Mouse (Mus musculus): ENCODE results near the gene Sap25. TPM values are rescaled to one million over a fixed set of nuclear protein-coding genes. Genes with fewer than 3 reads are reported as not detected.
A peak's percentile ranks its signal among the peaks of the same experiment; 100 is the strongest.
"Not testable (repeated sequence)": the region's sequence is repeated elsewhere in the genome, so short reads cannot be mapped to it uniquely, and the experiment has no call there.

The Sap25 gene
- polyA plus RNA-seq, 1 experiment, result 155 TPM

GRCm38 (mm10) chr5:137610548-137611244 lies 30.4 kb upstream of the Sap25 start:
- H3K27me3 ChIP-seq (ENCODE audit: control insufficient read depth, insufficient read depth, low read length), result no peaks in the 10 kb centered on the region
- H3K4me3 ChIP-seq (ENCODE audit: low read depth, low read length), result peak overlapping the region; percentile 47
- TF ChIP-seq POLR2A (IDR thresholded peaks at IDR 0.05; ENCODE audit: low read depth, low read length) (no peak), CTCF (IDR thresholded peaks at IDR 0.05; ENCODE audit: extremely low read depth, insufficient read length, insufficient replicate concordance, low read depth, low read length) (no peak)
- peaks cover 6% of the 10 kb centered on the region; the same call in 1 of the 2 replicates for H3K36me3 ChIP-seq (ENCODE audit: control insufficient read depth, insufficient read depth, low read length)
- 45% methylated on average over 12 of the region's 12 CpGs for WGBS
- H3K27ac ChIP-seq (ENCODE audit: insufficient read depth, low read depth, low read length), result peak overlapping the region; percentile 27
- peaks cover 16% of the 10 kb centered on the region for H3K4me1 ChIP-seq (ENCODE audit: control insufficient read depth, insufficient read depth, insufficient read length, low read length)

GRCm38 (mm10) chr5:137611245-137611602 lies 29.9 kb upstream of the Sap25 start:
- WGBS, result 50% methylated on average over 6 of the region's 6 CpGs
- TF ChIP-seq CTCF (IDR thresholded peaks at IDR 0.05; ENCODE audit: extremely low read depth, insufficient read length, insufficient replicate concordance, low read depth, low read length) (no peak), POLR2A (IDR thresholded peaks at IDR 0.05; ENCODE audit: low read depth, low read length) (no peak)
- peak overlapping the region; percentile 27; the same call in 1 of the 2 replicates for H3K27ac ChIP-seq (ENCODE audit: insufficient read depth, low read depth, low read length)
- peak overlapping the region; percentile 47 for H3K4me3 ChIP-seq (ENCODE audit: low read depth, low read length)
- peaks cover 6% of the 10 kb centered on the region; the same call in 1 of the 2 replicates for H3K36me3 ChIP-seq (ENCODE audit: control insufficient read depth, insufficient read depth, low read length)
- H3K4me1 ChIP-seq (ENCODE audit: control insufficient read depth, insufficient read depth, insufficient read length, low read length), result peaks cover 16% of the 10 kb centered on the region
- no peaks in the 10 kb centered on the region for H3K27me3 ChIP-seq (ENCODE audit: control insufficient read depth, insufficient read depth, low read length)

- 85% methylated on average over 5 of the region's 5 CpGs for WGBS
Measured at GRCm38 (mm10) chr5:137613076-137613475, 28.1 kb upstream of the Sap25 start.

GRCm38 (mm10) chr5:137613550-137613949 lies 27.6 kb upstream of the Sap25 start, which contains the start of gene Pcolce:
Pcolce (minus strand) TSS chr5:137613784.
- Histone ChIP-seq H3K27me3 (ENCODE audit: control insufficient read depth, insufficient read depth, low read length) (no peaks in the 10 kb centered on the region), H3K4me3 (ENCODE audit: low read depth, low read length) (no peak within 1 kb of the TSS), H3K4me1 (ENCODE audit: control insufficient read depth, insufficient read depth, insufficient read length, low read length) (peaks cover 16% of the 10 kb centered on the region), H3K36me3 (ENCODE audit: control insufficient read depth, insufficient read depth, low read length) (no peaks in the 10 kb centered on the region), H3K27ac (ENCODE audit: insufficient read depth, low read depth, low read length) (no peak within 1 kb of the TSS)
- TF ChIP-seq CTCF (IDR thresholded peaks at IDR 0.05; ENCODE audit: extremely low read depth, insufficient read length, insufficient replicate concordance, low read depth, low read length) (no peak), POLR2A (IDR thresholded peaks at IDR 0.05; ENCODE audit: low read depth, low read length) (no peak)
- WGBS, result 29% methylated on average over 11 of the region's 11 CpGs

More at GRCm38 (mm10) chr5:137613076-137613475, 28.1 kb upstream of the Sap25 start:
- H3K4me3 ChIP-seq (ENCODE audit: low read depth, low read length), result no peak overlapping the region
- H3K4me1 ChIP-seq (ENCODE audit: control insufficient read depth, insufficient read depth, insufficient read length, low read length), result peaks cover 16% of the 10 kb centered on the region
- no peak overlapping the region for H3K27ac ChIP-seq (ENCODE audit: insufficient read depth, low read depth, low read length)
- H3K36me3 ChIP-seq (ENCODE audit: control insufficient read depth, insufficient read depth, low read length), result no peaks in the 10 kb centered on the region
- TF ChIP-seq CTCF (IDR thresholded peaks at IDR 0.05; ENCODE audit: extremely low read depth, insufficient read length, insufficient replicate concordance, low read depth, low read length), result no peak
- TF ChIP-seq POLR2A (IDR thresholded peaks at IDR 0.05; ENCODE audit: low read depth, low read length), result no peak
- H3K27me3 ChIP-seq (ENCODE audit: control insufficient read depth, insufficient read depth, low read length), result no peaks in the 10 kb centered on the region

- not testable (repeated sequence) for H3K27me3 ChIP-seq (ENCODE audit: control insufficient read depth, insufficient read depth, low read length)
Measured at GRCm38 (mm10) chr5:137614921-137615320, 26.2 kb upstream of the Sap25 start.

GRCm38 (mm10) chr5:137615347-137615746 lies 25.8 kb upstream of the Sap25 start:
- Histone ChIP-seq H3K36me3 (ENCODE audit: control insufficient read depth, insufficient read depth, low read length) (no peaks in the 10 kb centered on the region), H3K27me3 (ENCODE audit: control insufficient read depth, insufficient read depth, low read length) (no peaks in the 10 kb centered on the region), H3K4me1 (ENCODE audit: control insufficient read depth, insufficient read depth, insufficient read length, low read length) (peaks cover 13% of the 10 kb centered on the region), H3K4me3 (ENCODE audit: low read depth, low read length) (no peak overlapping the region), H3K27ac (ENCODE audit: insufficient read depth, low read depth, low read length) (no peak overlapping the region)
- TF ChIP-seq CTCF (IDR thresholded peaks at IDR 0.05; ENCODE audit: extremely low read depth, insufficient read length, insufficient replicate concordance, low read depth, low read length) (no peak), POLR2A (IDR thresholded peaks at IDR 0.05; ENCODE audit: low read depth, low read length) (no peak)
- WGBS, result 77% methylated on average over 7 of the region's 7 CpGs

More at GRCm38 (mm10) chr5:137614921-137615320, 26.2 kb upstream of the Sap25 start:
- not testable (repeated sequence) for H3K4me3 ChIP-seq (ENCODE audit: low read depth, low read length); H3K36me3 ChIP-seq (ENCODE audit: control insufficient read depth, insufficient read depth, low read length); H3K27ac ChIP-seq (ENCODE audit: insufficient read depth, low read depth, low read length)
- peaks cover 13% of the 10 kb centered on the region for H3K4me1 ChIP-seq (ENCODE audit: control insufficient read depth, insufficient read depth, insufficient read length, low read length)
- 92% methylated on average over 2 of the region's 2 CpGs for WGBS

- Histone ChIP-seq H3K36me3 (ENCODE audit: control insufficient read depth, insufficient read depth, low read length) (no peaks in the 10 kb centered on the region), H3K4me3 (ENCODE audit: low read depth, low read length) (no peak overlapping the region), H3K27me3 (ENCODE audit: control insufficient read depth, insufficient read depth, low read length) (no peaks in the 10 kb centered on the region), H3K4me1 (ENCODE audit: control insufficient read depth, insufficient read depth, insufficient read length, low read length) (no peaks in the 10 kb centered on the region; the same call in 1 of the 2 replicates), H3K27ac (ENCODE audit: insufficient read depth, low read depth, low read length) (no peak overlapping the region)
- whole genome bisulfite sequencing, result 60% methylated on average over 11 of the region's 11 CpGs
- no peak for TF ChIP-seq POLR2A (IDR thresholded peaks at IDR 0.05; ENCODE audit: low read depth, low read length)
- TF ChIP-seq CTCF (IDR thresholded peaks at IDR 0.05; ENCODE audit: extremely low read depth, insufficient read length, insufficient replicate concordance, low read depth, low read length), result no peak
Measured at GRCm38 (mm10) chr5:137623937-137624530, 17.1 kb upstream of the Sap25 start.

All from small intestine, adult 2 months (tissue).